Mouse (Mus musculus) MEL (cell line): ENCODE results near the gene Klk1b27.

Experiments used
- CHD2 ChIP-seq: IDR thresholded peaks from 2 replicates; pipeline ENCODE4 v1.6.1; 2011; ENCODE audit warnings: low read length, improper control_type of control experiment
- CTCF ChIP-seq, 3 experiments: IDR thresholded peaks in 2 of 3; conservative IDR thresholded peaks in 1 of 3; 2 replicates each; pipeline ENCODE4 v1.5.1; 2011 to 2012; ENCODE audit warnings: low read length in 3 of 3, low read depth in 2 of 3, mild to moderate bottlenecking in 2 of 3, improper control_type of control experiment in 1 of 3, inconsistent platforms in 1 of 3, mixed read lengths in 1 of 3, moderate library complexity in 1 of 3; ENCODE audit not compliant: control insufficient read depth in 1 of 3, insufficient read depth in 1 of 3, poor library complexity in 1 of 3, severe bottlenecking in 1 of 3
- POLR2AphosphoS2 ChIP-seq: IDR thresholded peaks from 2 replicates; pipeline ENCODE4 v1.6.1; 2011; ENCODE audit warnings: low read length, improper control_type of control experiment

DNA sequence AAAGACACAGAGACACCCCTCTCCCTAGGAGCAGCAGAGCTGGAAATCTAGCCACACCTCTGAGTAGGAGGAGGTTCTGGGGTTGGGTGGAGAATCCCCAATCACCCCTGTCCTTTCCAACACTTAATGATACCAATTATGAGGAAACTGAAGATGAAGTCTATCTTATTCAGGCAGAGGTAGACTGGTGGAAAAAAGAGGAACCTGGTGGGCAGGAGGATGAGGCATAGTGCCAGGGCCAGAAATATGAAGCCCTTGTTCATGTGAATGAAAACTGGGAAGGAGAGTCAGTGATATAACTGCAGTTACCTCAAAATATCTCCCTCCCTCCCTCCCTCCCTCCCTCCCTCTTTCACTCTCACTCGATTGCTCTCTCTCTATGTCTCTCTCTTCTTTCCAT lies 25.6 kb downstream of the Klk1b27 start:
- TF ChIP-seq CTCF (IDR thresholded peaks at IDR 0.05 in 2 of 3, conservative IDR thresholded peaks at IDR 0.05 in 1 of 3; ENCODE audit: control insufficient read depth in 1 of 3, insufficient read depth in 1 of 3, low read depth in 2 of 3, low read length in 3 of 3, poor library complexity in 1 of 3, severe bottlenecking in 1 of 3) (no peak), POLR2AphosphoS2 (no peak), CHD2 (no peak)
